Mouse (Mus musculus): Measurements from ENCODE around the gene Cib4.
A peak's percentile ranks its signal among the peaks of the same experiment; 100 is the strongest.

Cib4 gene

DNA sequence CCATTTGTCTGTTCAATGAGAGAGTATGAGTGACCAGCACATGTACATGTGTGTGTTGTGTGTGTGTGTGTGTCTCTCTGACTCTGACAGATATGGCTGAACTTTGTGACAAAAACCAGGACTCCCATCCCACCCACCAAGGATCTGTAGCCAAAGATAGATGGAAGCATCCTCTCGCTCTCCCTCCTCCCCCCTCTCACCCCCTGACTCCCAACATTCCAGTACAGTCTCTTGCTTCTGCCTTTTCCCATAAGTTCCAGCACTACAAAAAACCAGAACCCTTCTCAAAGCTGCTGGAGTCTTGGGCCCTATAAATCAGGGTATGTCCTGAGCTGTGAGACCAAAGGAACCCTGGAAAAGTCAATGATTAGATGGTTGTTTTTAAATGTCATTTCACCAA, 22.8 kb upstream of the Cib4 start:
- no peak for DNase-seq

DNA sequence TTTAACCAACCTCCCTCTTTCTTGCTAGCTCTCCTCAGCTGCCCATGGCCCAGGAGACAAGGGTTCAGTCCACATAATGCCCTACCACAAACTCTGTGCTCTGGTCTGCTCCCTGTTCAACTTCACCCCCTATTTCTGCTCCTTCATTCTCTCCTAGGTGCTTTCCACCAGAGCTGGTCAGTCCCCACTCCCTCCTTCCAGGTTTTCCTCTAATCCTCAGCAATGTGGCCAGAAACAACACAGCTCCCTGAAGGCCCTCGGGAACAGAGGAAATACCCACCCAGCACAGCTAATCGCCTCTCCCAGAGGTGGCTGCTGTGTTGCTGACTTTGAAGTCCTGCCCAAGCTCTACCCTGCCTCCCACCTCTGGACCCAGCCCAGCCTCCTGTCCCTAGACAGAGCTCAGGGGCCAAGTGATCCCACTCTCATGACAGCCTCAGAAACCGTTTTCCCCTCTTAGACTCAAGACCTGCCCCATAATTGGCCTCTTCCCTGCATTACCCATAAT, 14.4 kb upstream of the Cib4 start:
- no peak for DNase-seq

DNA sequence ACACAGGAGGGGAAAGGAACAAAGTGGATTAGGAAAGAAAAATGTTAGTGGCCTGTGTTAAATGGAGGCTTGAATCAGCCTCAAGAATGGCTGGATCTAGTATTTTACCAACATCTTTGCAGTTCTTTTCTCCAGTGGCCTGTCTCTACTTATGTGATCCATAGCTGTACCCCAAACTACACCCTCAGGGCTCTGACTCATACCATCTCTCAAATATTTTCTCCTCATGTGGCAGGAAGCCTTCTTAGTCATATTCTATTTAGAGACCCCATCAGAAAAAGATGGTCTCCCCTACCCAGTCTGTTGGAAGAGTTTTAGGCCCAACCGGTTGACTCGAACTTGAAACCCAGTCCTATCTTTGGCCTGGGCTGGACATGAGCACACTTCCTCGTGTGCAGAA, 13.8 kb upstream of the Cib4 start:
- no peak for DNase-seq

- no peak for DNase-seq
These were observed 10.6 kb upstream of the Cib4 start for GRCm38 (mm10) chr5:30556284-30556683.

DNA sequence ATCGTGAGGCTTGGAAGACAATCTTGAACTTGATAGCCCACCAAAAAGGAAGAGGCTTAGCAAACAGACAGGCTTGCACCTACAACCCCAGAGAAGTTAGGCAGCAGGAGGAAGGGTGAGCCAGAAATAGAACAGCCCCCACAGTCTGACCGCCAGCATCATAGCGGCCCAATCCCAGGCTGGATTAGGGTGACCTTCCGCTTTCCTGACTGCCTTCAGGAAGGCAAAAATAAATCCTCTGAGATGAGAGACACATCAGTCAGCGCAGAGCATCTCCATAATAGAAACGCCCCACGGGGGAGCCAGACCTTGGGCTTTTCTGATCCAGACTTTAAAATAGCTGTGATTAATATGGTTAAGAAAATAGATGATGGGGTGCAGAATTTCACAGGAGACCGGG, 9.3 kb upstream of the Cib4 start:
- no peak for DNase-seq

DNA sequence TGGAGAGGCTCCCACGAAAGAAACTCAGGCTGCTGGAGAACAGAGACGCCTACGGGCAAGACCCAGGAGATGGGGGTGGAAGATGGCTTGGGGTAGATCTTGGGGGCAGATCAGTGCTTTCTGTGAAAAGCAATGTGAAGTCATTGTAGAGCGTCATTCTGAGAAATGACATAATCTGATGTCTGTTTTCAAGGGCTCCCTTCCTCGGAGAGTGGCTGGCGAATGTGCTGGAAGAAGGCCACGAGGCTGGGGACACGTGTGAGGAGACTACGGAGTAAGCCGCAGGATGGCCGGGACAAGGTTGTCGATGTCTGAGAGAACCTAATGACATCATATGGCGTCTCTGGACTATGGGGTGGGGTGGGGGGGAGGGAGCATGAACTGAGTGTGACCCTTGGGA, 8.3 kb upstream of the Cib4 start:
- DNase-seq = no peak

GRCm38 (mm10) chr5:30552006-30552405, 6.4 kb upstream of the Cib4 start:
- no peak for DNase-seq

DNA sequence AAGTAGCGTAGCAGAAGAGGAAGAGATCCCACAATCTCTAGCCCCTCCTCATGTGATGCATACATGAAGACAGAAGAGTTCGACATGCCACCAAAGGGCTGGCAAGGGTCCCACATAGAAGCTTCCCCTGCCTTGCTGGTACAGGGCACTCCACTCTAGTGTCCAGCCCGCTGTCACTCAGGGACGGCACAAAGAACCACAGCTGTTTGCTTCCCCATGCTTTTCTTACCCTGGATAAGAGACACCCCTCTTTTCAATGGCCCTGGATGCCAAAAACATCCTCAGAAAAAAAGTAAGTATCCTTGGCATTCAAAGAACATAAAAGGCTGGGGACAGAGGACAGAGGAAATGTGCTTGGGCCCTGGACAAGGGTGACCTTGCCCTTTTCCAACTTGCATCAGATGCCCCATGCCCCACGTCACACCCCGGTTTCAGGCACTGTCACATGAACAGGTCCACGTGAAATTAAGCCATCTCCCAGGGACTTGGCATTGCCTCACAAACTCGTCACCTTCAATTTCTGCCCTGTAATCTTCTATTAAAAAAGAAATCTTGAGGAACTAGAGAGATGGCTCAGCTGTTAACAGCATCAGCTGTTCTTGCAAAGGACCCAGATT, 5.5 kb upstream of the Cib4 start:
- DNase-seq = no peak

GRCm38 (mm10) chr5:30550334-30551021, 4.8 kb upstream of the Cib4 start:
- DNase-seq = no peak

DNA sequence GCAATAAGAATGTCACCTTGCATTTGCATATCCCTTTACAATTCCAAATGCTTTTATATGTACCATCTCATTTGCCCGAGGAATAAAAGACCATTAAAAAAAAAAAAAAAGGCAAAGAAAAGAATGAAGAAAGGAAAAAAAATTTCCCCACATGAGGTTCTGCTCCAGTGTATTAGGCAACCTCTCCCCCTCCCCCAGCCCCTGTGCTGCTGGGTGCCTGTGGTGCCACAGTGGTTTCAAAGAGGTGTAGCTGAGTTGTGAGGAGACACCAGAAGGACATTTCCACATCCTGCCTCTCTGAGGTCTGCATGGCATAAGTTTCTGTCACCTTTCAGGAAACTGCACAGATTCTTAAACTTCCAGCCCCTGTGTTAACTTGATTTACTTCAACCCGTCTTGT, 3.0 kb upstream of the Cib4 start:
- no peak for DNase-seq

DNA sequence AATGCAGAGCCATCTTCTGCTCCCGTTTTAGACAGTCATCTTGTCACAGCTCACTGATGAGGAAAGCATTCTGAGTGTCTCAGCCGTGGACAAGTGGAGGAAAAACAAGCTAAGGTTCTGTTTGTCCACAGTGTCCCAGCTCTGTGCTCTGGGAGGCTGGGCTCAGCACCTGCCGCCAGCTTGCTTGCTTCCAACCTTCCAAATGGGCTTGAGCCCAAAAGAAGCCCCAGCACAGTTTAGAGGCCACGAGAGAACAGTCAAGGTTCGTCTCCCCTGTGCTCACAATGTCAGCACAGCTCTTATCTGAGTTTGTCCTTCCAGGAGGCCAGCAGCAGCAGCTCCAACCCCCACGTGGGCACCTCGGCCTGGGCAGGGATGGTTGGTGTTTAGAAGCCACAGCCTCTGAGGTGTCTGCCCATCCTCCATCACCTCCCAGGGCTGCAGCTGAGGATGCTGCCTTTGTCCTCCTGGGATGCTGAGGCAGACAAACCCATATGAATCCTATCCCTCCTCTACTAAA, 9.5 kb downstream of the Cib4 start:
- no peak for DNase-seq

- DNase-seq = no peak
These were observed 11.0 kb downstream of the Cib4 start for GRCm38 (mm10) chr5:30534637-30535036.

GRCm38 (mm10) chr5:30528906-30529305, 16.7 kb downstream of the Cib4 start:
- no peak for DNase-seq

DNA sequence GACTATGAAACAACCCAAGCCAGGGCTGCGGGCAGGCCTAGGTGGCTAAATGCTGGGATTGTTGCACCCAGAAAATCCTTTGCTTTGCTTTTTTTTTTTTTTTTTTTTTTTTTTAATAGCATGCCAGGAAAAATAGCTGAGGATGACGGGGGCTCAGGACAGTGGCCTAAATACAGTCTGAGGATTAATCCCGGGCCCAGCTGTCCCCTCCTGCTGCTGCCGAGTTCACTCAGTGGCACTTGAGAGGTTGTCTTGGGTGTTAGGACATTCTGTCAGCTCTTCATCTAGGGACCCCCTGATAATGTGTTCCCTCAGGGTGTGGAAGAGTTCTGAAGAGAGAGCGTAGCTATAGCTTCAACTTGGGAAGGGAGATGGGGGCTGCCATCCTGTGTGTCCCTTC, 18.5 kb downstream of the Cib4 start:
- no peak for DNase-seq

DNA sequence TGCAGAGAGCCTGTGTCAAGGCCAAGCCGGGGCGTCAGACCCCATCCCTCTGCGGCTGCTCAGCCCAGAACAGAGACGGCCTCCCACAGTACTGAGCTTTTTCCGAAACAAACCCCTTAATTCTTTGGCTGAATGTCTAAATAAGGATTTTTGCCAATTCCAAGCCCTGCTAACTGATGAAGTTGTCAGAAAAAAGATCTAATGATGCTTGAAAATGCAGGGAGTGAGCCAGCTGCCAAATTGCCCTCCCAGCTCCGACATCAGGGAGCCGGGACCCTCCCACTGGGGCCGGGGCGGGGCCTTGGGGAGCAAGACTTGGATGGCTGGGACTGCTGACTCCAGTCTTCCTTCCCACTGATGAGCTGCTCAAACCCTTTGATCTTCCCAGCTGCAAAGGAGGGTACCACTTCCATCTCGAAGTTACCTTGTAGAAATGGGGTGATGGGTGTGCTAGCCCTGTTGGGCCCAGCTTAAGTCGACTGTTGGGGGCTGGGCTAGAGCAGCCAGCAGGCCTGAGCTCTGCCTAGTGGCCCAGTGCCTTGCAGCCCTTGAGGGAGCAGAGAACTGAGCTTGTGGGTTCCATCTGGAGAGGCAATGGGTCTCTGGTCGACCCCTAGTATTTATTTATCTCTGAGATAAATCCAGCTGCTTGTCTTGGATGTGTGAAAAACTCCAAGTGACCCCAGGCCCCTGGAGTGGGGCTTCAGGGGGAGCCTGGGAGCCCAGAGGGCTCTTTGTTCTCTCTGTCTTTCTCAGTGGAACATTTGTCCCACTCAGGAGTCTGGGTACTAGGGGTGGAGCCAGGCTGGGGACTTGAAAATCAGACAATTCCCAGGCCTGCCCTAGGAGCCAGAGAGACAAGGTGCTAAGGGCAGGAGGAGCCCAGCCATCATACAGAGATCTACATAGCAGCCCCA, 19.5 kb downstream of the Cib4 start:
- DNase-seq = no peak

- no peak for DNase-seq
These were observed 21.4 kb downstream of the Cib4 start for GRCm38 (mm10) chr5:30524213-30524612.

DNA sequence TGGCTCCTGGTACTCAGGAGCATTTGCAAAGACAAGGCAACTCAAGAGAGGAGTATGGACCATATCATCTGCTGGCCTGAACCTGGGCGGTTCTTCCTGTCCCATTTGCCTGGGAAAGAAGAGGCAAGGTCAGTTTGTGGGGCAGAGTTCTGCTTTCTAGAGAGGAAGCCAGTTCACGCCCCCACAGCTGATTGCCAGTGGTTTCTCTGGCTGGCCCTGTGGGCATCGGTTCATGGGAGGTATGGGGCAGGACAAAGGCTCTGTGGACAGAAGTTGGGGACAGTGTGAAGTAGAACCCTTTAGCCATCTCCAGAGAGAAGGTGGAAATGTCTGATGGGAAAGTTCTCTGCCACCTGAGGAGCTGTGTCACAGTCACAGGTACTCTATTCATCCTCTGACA, 22.5 kb downstream of the Cib4 start:
- DNase-seq = no peak

DNA sequence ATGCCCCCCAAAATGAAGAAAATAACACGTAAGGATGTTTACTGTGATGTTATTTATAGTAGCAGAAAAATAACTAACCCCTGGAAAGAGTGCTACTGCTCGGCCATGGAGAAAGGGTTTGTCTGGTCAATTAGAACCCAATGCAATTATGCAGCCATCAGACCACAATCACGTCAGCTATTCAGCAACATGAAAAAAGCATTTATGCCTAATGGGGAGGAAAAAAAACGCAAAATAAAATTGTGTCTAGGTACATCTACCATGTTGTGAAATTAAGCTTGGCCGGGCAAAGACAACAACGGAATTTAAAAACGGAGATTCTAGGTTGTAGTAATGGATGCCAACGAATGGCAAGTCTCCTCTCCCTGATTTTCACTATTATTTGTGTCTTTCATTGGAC, 23.2 kb downstream of the Cib4 start:
- DNase-seq = no peak

- no peak for DNase-seq
These were observed 25.4 kb downstream of the Cib4 start for GRCm38 (mm10) chr5:30520214-30520732.

DNA sequence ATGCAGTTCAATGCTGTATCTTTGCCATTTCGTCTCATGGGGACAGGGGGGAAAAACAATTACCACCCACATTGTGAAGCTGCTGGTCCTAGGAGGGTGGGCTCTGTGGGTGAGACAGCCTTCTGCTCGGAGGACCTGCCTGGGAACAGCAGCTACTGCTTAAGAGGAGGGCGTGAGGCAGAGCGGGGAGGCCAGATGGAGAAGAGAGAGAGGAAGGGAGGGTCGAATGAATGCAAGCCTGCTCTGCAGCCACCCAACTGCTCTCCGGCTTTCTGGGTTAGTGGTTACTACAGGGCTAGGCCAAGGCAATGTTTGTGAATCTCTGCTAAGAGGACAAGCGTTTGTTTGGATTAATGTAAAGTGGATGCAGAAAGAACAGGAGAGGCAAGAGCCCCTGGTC, 26.1 kb downstream of the Cib4 start:
- no peak for DNase-seq

DNA sequence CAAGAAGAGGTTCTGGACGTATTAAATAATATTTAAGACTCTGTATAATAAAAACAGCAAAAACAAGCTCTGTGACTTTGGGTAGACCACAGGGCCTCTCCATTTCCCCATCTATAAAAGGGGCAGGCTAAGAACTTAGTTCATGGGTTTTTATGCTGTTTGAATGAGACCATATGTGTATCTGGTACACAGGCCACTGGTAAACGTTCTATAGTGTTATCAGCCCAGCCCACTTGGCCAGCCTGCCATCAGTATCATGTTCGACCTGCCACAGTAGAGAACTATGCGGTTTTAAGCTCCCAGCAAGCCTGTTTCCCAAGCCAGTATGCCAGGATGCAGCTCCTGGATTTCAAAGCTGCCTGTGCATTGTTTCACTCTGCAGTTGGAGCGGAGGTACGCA, 27.1 kb downstream of the Cib4 start:
- DNase-seq = no peak

DNA sequence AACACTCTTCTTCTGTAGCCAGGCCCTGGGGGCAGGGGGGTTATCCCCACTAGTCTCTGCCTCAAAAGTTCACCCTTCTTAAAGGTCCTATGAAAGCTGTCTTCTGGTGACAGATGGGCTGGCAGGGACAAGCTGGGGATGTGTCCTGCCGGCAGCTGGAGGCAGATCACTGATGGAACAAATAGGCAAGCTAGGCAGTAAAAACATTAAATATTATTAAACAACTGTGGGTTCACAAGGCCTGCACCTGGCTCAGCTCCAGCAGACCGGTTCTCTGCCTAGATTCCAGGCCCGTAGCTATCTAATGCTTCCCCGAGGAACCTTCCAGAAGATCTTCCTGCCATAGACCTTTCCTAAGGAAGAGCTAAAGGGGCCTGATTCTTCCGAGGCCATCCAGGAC, 27.5 kb downstream of the Cib4 start:
- no peak for DNase-seq

- DNase-seq = peak; percentile 68
These were observed 29.3 kb downstream of the Cib4 start for GRCm38 (mm10) chr5:30516376-30516775.

Data from thymus, postnatal 4 days (tissue).